Mouse (Mus musculus): ENCODE data around the gene Rab34.
"Not testable (repeated sequence)": the region's sequence is repeated elsewhere in the genome, so short reads cannot be mapped to it uniquely, and the experiment has no call there.

The Rab34 gene

GRCm38 (mm10) chr11:78180081-78180761 lies 8.0 kb upstream of the Rab34 start:
- DNase-seq (ENCODE audit: low read depth), result peak; percentile 57

- peak; percentile 53 for DNase-seq (ENCODE audit: low read depth)
These were observed 6.3 kb upstream of the Rab34 start for GRCm38 (mm10) chr11:78181830-78182357.

- DNase-seq (ENCODE audit: low read depth), result peak; percentile 34
These were observed 5.8 kb upstream of the Rab34 start for GRCm38 (mm10) chr11:78182450-78182849.

GRCm38 (mm10) chr11:78182961-78183844 lies 5.0 kb upstream of the Rab34 start, which contains the start of gene Rpl23a:
Gene Rpl23a (minus strand): TSS chr11:78183584.
- peak; percentile 99 for DNase-seq (ENCODE audit: low read depth)

- DNase-seq (ENCODE audit: low read depth), result no peak
These were observed 4.2 kb upstream of the Rab34 start for GRCm38 (mm10) chr11:78183884-78184514.

GRCm38 (mm10) chr11:78184702-78185101 lies 3.5 kb upstream of the Rab34 start:
- DNase-seq (ENCODE audit: low read depth), result not testable (repeated sequence)

GRCm38 (mm10) chr11:78189234-78190040 lies 1.2 kb downstream of the Rab34 start:
- no peak for DNase-seq (ENCODE audit: low read depth)

GRCm38 (mm10) chr11:78190041-78190440 lies 1.8 kb downstream of the Rab34 start:
- no peak for DNase-seq (ENCODE audit: low read depth)

GRCm38 (mm10) chr11:78193113-78193512 lies 4.9 kb downstream of the Rab34 start, which contains the start of gene Proca1:
Gene Proca1 (plus strand): TSS chr11:78193392.
- DNase-seq (ENCODE audit: low read depth), result no peak

GRCm38 (mm10) chr11:78194411-78195100 lies 6.3 kb downstream of the Rab34 start:
- no peak for DNase-seq (ENCODE audit: low read depth)

GRCm38 (mm10) chr11:78195101-78195863 lies 7.1 kb downstream of the Rab34 start:
- DNase-seq (ENCODE audit: low read depth), result no peak

GRCm38 (mm10) chr11:78202372-78202771 lies 14.1 kb downstream of the Rab34 start:
- DNase-seq (ENCODE audit: low read depth), result no peak

- no peak for DNase-seq (ENCODE audit: low read depth)
These were observed 16.1 kb downstream of the Rab34 start for GRCm38 (mm10) chr11:78204287-78204686.

GRCm38 (mm10) chr11:78205361-78206206 lies 17.4 kb downstream of the Rab34 start:
- no peak for DNase-seq (ENCODE audit: low read depth)

GRCm38 (mm10) chr11:78207190-78207589 lies 19.0 kb downstream of the Rab34 start:
- DNase-seq (ENCODE audit: low read depth), result no peak

GRCm38 (mm10) chr11:78209886-78210285 lies 21.7 kb downstream of the Rab34 start:
- no peak for DNase-seq (ENCODE audit: low read depth)

- no peak for DNase-seq (ENCODE audit: low read depth)
These were observed 22.4 kb downstream of the Rab34 start for GRCm38 (mm10) chr11:78210615-78211014.

GRCm38 (mm10) chr11:78211513-78211912 lies 23.3 kb downstream of the Rab34 start:
- no peak for DNase-seq (ENCODE audit: low read depth)

Data from 416B (cell line).